Mouse (Mus musculus) embryo, embryonic 10.5 days (tissue): ENCODE data around the gene Pdzrn4.

Source experiments
- DNase-seq: peaks from one replicate; pipeline ENCODE4 v3.0.0-alpha.2; 2015; ENCODE audit warnings: low spot score

The Pdzrn4 gene

DNA sequence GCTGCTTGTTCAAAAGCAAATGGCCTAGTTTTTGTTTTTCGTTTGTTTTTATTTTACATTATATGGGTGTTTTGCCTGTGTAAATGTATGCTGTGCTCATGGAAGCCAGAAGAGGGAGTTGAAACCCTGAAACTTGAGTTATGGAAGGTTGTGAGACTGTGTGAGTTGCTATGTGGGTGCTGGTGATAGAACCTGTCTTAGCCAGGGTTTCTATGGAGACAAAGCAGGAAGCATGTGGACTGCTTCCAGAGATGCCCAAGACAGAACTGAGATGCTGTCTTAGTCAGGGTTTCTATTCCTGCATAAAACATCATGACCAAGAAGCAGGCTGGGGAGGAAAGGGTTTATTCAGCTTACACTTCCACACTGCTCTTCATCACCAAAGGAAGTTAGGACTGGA lies 190.8 kb downstream of the Pdzrn4 start:
- DNase-seq, result no peak

GRCm38 (mm10) chr15:92594721-92595120 lies 198.0 kb downstream of the Pdzrn4 start:
- peak; percentile 37 for DNase-seq

GRCm38 (mm10) chr15:92597011-92597780 lies 200.5 kb downstream of the Pdzrn4 start:
- DNase-seq, result peak; percentile 69

DNA sequence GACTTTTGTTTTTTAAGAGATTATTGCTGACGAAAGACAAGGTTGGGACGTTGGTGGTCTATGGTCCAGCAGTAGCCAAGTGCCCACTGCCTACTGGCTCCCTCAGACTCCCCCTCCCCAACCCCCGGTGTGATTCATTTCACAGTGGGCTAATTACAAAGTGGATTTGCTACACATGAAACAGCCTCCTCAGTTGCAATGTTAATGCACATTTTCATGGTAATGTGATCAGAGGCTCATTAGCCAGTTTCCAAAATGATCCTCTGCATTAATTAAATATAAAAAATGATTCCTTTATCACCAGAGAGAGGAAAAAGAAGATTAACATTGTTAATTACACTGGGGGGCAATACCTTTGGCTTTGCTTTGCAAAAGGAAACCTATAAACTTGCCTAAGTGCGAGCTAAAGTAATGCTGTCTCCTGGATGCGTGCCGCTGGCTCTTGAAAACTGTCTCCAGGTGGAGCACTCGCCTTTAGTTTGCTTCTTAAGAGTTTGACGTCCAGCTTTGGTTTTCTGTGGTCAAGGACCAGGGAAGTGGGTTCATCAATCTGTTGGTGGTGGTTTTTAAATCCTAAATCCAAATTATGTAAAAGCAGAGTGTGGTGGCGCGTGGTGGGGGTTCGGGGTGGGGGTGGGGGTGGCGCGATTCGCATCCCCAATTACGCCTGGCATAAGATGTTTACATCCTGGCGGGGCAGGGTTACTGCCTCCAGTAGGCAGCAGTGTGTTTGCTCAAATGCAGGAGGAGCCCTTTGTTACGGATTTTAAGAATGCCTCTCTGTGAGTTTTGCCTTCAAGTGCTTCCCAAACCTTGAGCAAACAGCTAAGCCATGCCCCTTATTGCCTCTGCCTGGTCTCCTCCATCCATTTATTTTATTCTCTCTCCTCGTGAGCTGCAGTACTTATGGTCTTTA lies 202.0 kb downstream of the Pdzrn4 start:
- peak; percentile 65 for DNase-seq

- DNase-seq, result no peak
Measured at GRCm38 (mm10) chr15:92599381-92599780, 202.7 kb downstream of the Pdzrn4 start.

DNA sequence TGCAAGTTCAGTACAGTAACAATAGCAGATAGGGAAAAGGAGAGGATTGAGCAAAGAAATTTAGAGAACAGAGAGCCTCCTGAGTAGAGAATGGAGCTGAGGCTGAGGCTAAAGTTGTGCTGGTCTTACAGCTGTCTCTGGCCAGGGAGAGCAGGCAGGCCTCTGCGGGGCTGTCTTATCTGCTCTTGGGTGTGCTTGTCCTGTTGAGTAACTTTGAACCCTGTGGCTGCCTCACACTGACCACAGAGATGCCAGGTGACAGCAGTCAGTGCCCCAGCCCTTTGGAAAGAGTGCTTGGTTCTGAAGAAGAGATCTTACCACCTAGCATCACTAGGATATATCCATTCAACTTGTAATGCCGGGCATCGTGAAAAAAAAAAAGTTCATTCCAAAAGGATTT lies 214.2 kb downstream of the Pdzrn4 start:
- no peak for DNase-seq

GRCm38 (mm10) chr15:92612386-92612785 lies 215.7 kb downstream of the Pdzrn4 start:
- peak; percentile 35 for DNase-seq

DNA sequence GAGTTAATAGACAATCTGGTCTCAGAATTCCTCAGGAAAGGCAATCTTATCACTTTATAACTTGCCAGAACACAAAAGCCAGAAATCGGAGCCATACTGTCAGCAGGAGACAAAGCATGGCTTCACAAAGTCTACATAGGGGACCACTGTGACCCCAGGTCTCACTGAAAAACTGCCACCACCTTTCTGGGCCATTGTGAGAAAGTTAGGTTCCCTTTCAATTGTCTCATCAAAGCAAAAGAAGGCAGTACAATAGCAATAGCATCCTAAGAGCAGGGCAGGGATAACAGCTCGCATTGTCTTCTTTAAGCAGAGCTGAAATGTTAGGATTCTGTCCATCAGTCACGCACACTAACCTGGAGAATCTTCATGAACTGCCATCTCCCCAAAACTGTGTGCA lies 216.5 kb downstream of the Pdzrn4 start:
- no peak for DNase-seq

GRCm38 (mm10) chr15:92621731-92622234 lies 225.1 kb downstream of the Pdzrn4 start:
- DNase-seq, result no peak

DNA sequence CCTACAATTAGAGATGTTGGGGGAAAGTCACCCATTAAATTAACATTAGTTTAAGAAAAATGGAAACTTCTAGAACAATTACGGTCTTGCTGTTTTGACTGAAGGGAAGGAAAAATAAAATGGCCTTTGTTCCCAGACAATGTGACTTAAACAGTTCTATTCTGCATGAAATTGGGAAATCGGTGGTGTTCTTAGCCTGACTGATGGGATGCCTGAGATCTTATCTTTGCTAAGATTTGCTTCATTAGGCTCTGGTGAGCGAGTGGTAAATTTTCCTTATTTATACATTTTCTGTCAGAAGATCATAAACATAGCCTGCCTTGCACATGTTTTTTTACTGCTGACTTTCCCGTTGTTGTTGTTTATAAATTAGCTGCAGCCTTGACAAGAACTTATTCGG lies 225.6 kb downstream of the Pdzrn4 start:
- DNase-seq, result no peak

DNA sequence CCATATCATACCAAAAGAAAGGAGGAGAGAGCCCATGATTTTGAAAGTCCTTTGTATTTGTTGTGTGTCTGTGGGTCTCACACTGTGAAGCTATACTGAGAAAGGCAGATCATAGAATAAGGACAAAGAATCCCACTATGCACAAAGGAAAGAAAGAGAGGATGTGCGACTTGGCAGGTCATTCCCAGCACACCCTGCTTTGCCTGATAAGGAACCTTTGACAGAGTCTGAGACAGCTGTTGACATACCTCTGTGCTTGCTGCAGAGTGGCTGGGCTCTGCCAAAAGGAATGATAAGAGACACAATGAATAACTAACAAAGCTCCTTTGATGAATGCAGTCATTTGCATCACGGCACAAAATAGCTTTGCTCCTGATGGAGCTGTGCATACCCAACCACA lies 232.5 kb downstream of the Pdzrn4 start:
- DNase-seq, result no peak

DNA sequence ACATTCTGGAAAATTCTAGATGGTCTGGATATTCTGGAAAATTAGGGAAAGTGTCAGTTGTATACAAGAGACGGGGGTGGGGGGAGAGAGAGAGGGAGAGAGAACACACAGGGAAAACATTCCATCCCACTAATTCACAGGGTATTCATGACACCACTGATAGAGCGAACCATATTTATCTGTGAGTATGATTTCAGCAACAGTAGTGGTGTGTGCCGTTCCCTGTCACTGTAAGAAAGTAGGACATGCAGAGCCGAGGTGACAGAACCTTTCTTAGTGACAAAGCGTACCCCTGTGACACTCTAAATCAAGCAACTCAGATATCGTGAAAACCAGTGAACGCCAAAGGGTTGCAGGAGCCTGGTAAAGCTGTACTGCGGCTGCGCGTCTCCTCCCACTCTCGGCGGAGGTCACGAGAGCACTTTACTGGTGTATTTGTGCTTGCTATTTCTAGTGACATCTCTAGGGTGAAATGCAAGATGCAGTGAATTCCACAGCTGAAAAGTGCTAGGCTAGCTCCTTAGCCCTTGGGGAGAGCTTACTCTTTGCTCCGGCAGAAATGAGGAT lies 237.4 kb downstream of the Pdzrn4 start:
- no peak for DNase-seq

GRCm38 (mm10) chr15:92640212-92641082 lies 243.8 kb downstream of the Pdzrn4 start:
- no peak for DNase-seq

DNA sequence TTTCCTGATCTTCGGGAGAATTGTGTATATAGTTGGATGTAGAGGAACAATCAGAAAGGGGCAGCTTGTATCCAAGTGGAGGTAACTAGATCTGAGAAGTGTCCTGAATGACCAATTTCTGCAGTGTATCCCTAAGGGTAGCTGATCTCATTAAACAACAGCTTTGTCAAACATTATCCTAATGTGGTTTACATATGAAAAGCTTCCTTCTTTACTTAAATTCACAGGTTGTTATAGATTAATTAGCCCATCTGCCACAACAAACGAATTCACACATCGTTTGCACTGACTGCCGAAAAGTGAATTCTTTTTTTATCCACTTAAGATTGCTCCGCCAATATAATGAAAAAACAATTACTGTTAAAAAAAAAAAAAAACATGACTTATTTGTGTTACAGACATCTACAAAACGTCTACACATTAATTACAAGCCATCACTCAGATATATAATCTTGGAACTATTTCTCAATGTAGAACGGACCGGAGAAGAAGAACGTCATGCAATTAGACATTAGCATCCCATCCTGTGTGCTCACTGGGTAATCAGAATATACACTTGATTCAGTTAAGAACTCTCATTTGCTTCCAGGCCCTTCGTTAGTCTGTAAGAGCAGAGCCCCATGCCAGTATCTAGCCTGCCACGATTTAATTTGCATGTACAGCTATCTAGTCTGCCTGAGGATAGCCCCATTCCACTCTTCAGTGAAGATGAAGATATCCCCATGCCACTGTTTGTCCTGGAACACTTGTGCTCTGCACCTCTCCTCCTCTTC lies 274.8 kb downstream of the Pdzrn4 start:
- no peak for DNase-seq

DNA sequence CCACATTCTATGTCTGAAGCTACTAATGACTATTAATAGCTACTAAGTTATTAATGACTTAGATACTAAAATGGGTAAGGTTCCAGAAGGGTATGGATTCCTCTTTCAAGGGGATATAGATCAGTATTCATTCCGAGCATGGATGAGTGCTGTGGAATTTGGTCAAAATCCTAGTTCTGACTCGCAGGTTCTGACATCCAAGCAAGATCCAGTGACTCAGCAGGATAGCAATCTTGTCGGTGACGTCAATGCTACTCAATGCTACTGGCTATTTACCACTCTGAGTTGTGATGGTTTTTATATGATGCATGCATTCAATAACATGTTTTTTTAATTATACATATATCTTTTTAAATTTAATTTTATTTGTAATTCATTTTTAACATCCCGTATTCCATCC lies 279.4 kb downstream of the Pdzrn4 start:
- no peak for DNase-seq

GRCm38 (mm10) chr15:92678377-92678776 lies 281.7 kb downstream of the Pdzrn4 start:
- DNase-seq, result no peak

- DNase-seq, result no peak
Measured at GRCm38 (mm10) chr15:92679541-92679940, 282.9 kb downstream of the Pdzrn4 start.

DNA sequence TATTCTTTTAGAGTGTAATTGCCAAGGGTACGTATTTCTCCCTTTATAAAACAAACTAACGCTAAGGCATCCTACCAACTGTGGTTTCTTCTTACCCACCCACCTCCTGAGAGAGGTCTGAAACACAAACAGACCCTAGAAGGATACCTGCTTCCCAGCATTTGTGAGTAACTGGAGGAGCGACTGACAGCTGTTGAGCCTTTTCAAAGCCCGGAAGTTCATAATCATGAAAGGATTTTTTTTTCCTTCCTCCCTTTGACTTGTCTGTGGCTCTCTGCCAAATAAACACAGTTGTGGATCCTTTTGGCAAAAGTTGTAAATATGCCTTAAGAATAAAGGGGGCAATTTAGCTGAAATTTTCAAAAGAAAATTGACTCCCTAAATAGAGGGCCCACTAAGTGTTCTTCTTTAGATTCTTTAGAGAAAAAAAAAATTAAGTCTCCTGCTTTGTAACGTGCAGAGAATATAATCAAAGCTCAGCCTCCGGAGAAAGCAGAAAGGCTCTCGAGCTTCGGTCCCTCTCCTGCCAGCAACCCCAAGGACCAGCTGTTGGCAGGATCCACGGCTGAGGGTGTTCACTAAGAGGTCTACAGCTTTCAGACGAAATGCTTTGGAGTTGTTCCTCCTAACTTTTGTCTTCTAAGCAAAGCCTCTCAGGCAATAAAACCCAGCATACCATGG lies 299.7 kb downstream of the Pdzrn4 start:
- no peak for DNase-seq

GRCm38 (mm10) chr15:92704146-92704545 lies 307.5 kb downstream of the Pdzrn4 start:
- DNase-seq, result no peak

DNA sequence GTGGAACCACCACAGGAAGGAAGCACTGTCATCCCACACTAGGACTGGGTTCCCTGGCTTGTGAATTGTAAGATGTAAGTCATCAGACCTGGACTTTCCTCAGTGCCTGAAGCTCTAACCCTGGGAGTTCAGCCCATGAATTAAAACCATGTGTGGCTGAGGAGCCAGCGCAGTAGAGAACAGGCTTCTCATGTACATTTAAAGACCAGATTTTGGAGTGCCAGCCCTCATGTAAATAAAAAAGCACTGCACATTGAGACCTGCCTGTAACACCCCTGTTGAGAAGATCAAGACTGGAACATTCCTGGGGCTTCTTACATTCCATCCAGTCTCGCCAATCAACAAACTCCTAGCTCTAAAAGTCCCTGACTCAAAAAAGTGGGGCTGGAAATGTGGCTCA lies 342.0 kb downstream of the Pdzrn4 start:
- peak; percentile 52 for DNase-seq
